Mouse (Mus musculus): Measurements from ENCODE around the gene Qars.

Qars gene

DNA sequence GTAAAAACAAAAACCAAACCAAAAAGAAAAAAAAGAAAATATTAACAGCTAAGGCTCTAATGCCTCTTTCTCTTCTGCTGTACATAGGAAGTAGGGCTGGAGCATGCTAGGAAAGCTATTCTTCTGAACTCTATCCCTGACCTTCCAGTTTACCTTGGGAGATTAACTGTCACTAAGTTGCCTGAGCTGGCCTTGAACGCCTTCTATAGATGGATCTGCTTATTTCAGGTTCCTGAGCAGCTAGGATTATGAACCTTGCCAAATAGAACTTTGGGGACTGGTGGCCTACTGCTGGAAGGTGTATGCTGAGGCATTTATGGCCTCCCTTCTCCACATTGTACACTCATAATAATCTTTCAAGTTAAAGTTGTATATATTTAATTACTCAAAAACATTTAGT lies 23.4 kb downstream of the Qars start:
- DNase-seq (ENCODE audit: low spot score) = no peak

DNA sequence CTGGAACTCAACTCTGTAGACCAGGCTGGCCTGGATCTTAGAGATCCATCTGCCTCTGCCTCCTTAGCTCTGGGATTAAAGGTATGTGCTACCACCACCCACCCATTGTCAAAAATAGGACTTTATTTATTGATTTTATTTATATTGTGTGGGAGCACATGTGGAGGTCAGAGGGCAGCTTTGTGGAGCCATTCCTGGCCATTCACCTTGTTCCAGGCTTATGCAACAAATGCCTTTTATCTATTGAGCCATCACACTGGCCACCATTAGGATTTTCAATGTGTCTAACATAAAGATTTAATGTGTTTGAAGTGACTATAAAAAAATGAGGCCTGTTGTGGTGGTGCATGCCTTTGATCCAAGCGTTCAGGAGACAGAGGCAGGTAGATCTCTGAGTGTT lies 24.0 kb downstream of the Qars start:
- no peak for DNase-seq (ENCODE audit: low spot score)

DNA sequence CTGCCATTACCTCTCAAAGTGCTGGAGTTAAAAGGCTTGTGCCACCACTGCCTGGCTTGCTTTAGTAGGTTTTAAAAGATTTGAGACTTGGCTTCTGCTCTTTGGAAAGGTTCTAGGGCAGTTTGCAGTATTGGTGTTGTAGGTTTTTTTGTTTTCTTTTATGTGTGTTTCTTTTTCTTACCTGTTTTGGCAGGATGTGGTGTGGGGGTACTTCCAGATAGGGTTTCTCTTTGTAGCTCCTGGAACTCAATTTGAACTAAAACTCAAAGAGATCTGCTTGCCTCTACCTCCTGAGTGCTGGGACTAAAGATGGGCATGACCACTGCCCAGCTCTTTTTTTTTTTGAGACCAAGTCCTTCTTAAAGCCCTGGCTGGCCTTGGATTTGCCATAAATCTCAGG lies 33.3 kb downstream of the Qars start:
- no peak for DNase-seq (ENCODE audit: low spot score)

DNA sequence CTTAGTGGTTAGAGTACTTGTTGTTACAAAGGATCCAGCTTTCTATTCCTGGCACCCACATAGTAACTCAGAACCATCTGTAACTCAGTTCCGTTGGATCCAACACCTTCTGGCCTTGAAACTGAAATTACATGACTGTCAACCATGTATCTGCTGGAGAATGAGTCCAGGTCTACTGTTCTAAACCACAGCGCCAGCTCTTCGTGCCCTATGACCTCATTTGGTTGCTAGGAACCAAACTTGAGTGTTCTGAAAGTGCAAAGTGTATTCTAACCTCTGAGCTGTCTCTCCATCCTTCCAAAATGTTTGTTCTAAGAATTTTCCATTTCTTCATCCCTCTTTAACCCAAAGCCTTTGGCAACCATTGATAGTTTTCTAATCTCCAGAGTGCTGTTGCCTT lies 38.5 kb downstream of the Qars start:
- DNase-seq (ENCODE audit: low spot score) = no peak

DNA sequence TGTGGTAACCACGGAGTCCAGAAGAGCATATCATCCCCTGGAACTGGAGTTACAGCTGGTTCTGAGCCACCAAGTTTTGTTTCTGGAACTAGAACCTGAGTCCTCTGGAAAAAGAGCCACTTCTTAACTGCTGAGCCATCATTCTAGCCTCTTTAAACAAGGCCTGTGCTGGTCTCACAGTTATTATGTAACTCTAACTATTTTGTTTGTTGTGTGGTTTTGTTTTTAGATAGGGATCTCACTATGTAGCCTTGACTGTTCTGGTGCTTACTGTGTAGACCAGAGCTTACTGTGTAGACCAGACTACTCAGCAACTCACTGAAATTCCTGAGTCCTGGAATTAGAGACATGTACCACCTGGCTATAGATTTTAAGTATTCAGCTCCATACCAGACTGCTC lies 39.4 kb downstream of the Qars start:
- no peak for DNase-seq (ENCODE audit: low spot score)

DNA sequence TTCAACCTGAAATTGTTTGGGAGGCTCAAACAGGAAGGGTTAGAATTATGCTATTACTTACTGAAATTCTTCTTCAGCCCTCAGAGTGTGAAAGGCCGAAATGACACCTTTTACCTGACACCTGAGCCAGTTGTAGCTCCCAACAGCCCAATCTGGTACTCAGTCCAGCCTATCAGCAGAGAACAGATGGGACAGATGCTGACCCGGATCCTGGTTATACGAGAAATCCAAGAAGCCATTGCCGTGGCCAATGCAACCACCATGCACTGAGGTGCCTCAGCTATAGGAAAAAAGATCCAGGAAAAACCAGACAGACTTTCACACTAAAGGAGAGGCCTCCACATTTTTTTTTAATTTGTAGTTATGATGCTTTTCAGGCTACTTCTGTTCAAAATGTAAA lies 51.7 kb downstream of the Qars start:
- no peak for DNase-seq (ENCODE audit: low spot score)

DNA sequence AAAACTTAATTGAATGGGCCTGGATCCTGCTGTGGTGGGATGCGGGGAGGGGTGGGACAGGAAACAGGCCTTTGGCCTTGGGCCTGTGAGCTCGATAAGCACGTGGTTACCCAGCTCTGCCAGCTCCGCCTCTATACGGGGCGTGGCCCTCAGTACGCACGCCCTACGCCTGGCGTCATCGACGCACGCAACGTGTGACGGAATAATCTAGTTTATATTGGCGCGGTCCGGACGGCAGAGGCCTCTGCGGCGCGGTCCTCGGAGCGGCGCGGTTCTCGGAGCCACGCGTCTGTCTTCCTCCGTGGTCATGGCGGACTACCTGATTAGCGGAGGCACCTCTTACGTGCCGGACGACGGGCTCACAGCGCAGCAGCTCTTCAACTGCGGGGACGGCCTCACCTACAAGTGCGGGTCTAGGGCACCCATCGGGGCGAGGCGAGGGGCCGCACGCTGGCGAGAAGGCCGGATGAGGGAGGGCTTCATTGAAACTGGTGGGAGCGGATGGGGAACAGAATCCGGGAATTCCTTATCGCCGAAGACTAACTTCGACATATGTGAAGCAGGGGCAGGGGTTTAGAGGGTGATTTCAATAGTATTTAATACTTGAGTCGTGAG lies 52.8 kb downstream of the Qars start, which contains the start of gene Impdh2:
Gene Impdh2 (plus strand): TSS at position 60 of the 615 bp plus-strand sequence.
- DNase-seq (ENCODE audit: low spot score) = peak; percentile 97

DNA sequence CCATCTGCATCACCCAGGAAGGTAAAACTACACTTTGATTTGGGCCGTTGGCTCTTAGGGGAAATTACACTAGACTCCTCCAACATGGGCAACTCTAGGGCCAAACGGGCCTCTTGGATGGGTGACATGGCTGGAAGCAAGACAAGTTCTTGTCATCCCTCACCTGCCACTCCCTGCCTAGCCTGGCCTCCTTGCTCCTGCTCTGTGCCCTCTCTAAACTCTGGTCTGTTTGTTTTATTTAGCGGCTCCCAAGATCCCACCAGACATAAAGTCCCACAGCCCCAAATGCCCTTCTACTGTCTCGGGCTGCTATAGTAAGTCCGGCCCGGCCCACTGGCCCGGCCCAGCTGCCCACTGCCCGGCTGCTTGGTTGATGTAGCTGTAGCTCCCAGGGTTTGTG lies 56.2 kb downstream of the Qars start:
- DNase-seq (ENCODE audit: low spot score) = no peak

DNA sequence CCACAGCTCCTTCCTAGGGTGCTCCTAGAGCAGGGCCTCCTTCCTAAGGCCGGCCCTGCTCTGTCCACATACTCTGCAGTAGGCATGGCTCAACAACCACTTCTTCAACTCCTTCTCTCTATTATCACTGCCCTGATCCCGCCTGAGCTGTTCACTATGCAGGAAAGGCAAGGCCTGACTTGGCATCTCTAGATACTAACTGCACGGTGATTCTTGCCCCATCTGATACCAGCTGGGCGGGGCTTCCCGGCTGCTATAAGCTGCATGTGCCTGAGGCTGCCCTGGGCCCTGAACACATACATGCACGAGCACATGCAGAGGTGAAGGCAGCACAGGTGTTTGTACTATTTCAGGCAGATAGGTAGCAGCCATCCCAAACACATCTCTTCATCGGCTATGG lies 56.6 kb downstream of the Qars start:
- DNase-seq (ENCODE audit: low spot score) = no peak
